Mouse (Mus musculus) frontal cortex, adult (tissue): ENCODE measurements around the gene Gdf2.

Experiments used
- ATAC-seq: cut with Nextera tagmentation; 2 replicates; pipeline ENCODE4 v1.9.2; 2017; ENCODE audit warnings: mild to moderate bottlenecking, moderate library complexity, mixed read lengths; ENCODE audit not compliant: low TSS enrichment

The Gdf2 gene

GRCm38 (mm10) chr14:33956055-33956454, 15.2 kb downstream of the Gdf2 start:
- no peak for ATAC-seq

GRCm38 (mm10) chr14:33958186-33958585, 17.3 kb downstream of the Gdf2 start:
- ATAC-seq = peak; percentile 50; the same call in 1 of the 2 replicates

DNA sequence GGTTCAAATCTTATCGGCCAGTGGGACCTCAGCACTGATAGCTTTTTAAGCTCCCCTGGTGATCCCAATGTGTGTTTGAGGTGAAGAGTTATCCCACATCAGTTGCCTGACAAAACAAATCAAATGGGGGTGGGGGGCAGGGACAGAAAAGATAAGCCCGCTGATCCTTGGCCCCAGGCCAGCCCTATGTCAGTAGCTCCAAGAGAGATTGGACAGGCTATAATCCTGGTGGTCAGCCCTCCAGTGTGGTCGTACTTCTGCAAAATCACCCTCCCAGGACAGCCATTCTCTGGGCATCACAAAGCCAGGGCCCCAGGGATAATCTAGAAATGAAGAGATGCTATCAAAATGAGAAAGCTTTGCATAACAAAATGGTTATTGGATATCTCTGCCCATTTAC, 18.0 kb downstream of the Gdf2 start:
- no peak for ATAC-seq

DNA sequence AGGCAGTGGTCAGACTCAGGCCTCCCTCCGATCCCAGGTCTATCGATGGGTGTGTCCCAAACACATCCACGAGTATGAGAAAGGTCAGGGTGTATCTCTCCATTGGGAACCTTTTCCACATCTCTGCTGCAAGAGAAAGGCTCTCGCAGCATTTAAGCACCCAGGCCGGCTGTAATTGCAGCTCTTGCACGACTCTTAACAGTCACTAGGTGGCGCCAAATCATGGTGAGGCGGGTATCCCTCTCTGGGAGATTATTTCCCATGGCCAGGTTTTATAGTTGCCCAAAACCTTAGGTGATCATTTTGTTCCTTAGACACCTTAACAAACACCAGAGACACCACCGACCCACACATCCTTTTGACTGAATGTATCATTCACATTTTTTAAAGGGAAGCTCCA, 18.5 kb downstream of the Gdf2 start:
- ATAC-seq = peak; percentile 89

DNA sequence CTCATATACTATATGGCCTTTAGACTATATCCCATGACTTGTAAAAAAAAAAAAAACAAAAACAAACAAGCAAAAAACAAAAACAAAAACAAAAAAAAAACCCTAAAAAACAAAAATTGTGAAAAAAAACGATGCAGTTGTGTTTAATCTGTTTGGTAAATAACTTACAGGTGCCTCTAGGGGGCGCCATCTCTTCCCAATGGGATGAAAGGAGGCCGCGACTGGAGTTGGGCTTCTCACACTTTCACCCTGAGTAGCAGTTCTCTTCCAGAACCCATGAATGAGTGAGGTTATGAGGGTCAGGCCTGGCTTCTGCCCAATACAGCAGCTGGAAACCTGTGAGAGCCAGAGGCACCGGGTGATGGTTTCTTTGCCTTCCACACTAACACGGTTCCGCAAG, 24.8 kb downstream of the Gdf2 start:
- no peak for ATAC-seq

DNA sequence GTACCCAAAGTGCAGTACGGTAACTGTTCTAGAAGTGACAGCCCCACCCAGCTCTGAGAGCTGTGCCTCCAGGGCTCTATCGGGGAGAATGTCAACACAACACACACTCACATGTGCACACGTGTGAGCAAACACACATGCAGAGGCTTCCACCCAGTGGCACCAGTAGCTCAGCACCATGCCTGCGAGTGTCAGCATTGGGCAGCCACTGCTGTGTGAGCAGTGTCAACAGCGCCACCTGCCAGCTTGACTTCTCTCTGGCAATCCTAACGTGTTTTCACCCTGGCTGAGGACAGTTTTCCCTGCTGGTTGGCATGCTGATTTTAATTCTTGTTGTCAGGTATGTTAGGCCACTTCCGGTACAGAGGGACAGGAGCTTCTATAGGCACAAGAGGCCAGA, 31.8 kb downstream of the Gdf2 start:
- no peak for ATAC-seq

DNA sequence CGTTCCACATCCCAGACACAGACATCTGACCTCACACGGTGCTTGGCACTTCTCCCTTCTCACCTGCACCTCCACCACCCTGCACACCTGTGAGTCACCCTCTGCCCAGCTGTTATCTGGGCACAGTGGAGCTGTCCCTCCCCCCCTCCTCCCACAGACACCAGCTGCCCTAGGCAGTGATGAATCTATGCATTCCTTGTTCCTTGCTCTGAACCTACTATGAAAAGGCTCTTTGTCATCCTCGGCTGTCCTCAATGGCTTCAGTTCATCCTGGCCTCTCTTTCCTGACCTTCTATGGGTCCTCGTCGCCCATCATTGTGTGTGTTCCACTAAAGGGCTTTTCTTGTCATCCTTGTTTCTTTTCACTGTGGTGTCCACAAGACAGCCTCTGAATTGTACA, 33.9 kb downstream of the Gdf2 start:
- ATAC-seq = peak; percentile 81

GRCm38 (mm10) chr14:33977748-33978147, 36.9 kb downstream of the Gdf2 start:
- no peak for ATAC-seq

- ATAC-seq = no peak
Measured at GRCm38 (mm10) chr14:33978604-33979059, 37.8 kb downstream of the Gdf2 start, which contains the start of gene Zfp488. Gene Zfp488 (minus strand): TSS chr14:33978764.

- ATAC-seq = no peak
Measured at GRCm38 (mm10) chr14:33989201-33989600, 48.4 kb downstream of the Gdf2 start.

GRCm38 (mm10) chr14:33991971-33992370, 51.1 kb downstream of the Gdf2 start:
- no peak for ATAC-seq

- ATAC-seq = no peak
Measured at GRCm38 (mm10) chr14:33993051-33993450, 52.2 kb downstream of the Gdf2 start.

- no peak for ATAC-seq
Measured at GRCm38 (mm10) chr14:33993521-33994289, 52.9 kb downstream of the Gdf2 start.
